ENCODE assay signal across 1 mouse cellular context in genomic region chr13:55327169-55327568, GRCm38 (mm10).
TF ChIP-seq lines count a peak whose summit lies in the region.

No protein-coding gene starts in this region.

TF ChIP-seq in CH12.LX, 34 proteins besides CTCF, POLR2A, EP300 and RAD21:
- peak; percentile 36; the same call in 1 of the 2 replicates for TF ChIP-seq ZMIZ1 (IDR thresholded peaks at IDR 0.05; ENCODE audit: low read depth, low read length)
- no peak for TF ChIP-seq ZNF384 (IDR thresholded peaks at IDR 0.05; ENCODE audit: low read depth, low read length)
TF ChIP-seq in CH12.LX: peak in this region for 1.
